Mouse (Mus musculus): ENCODE measurements at regions not wholly inside any gene's neighbourhood (a gene's known extent, or its start where the extent isn't known, plus 50 kb on each side); places are given as distances from the start of the nearest gene placed in this dataset.
"Not testable (repeated sequence)": the region's sequence is repeated elsewhere in the genome, so short reads cannot be mapped to it uniquely, and the experiment has no call there.

DNA sequence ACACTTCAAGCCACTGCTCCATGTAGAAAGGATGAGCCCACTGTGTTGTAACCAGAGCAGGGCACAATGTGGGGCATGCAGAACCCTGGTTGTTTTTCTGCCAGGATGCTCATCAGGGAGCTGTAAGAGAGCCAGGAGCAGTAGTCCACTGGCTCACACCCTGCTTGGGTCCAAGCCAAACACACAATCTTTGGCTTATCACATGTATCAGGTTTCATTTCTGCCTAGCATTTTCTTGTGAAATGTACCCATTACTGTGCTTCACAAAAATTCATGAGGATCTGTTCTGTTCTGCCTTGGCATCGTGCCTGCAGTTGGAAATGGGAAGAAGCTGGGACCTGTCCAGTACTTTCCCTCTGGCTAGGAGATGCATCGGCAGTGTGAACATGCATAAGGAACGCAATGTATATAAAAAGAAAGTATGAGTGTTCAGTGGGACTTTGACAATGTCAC, 491.6 kb upstream of the Igfbp3 start:
- ChIA-PET POLR2A (interaction anchor here in 1 of 4 experiments (1.1 kb wide), 1 partner anchor 281 kb away, joined by 3 read pairs; no protein-coding TSS in a partner anchor), CTCF (no interaction called here)

DNA sequence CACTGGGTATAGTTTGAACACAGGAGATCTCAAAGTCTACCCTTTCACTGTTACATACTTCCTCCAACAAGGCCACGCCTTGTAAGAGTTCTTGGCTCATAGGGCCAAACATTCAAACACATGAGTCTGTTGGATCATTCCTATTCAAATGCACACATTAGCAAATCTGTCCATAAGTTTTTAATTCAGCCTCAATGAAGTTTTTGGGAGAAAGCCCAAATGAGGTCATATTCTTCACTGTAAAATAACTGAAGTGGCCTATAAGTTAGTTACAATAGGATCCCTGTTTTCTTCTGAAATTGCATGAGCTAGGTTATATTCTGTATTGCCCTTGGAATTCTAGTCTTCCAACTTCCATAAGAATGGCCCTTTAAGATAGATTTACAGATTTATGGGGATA, 483.9 kb upstream of the Igfbp3 start:
- POLR2A ChIA-PET, result no interaction called here
- CTCF ChIA-PET, result no interaction called here

DNA sequence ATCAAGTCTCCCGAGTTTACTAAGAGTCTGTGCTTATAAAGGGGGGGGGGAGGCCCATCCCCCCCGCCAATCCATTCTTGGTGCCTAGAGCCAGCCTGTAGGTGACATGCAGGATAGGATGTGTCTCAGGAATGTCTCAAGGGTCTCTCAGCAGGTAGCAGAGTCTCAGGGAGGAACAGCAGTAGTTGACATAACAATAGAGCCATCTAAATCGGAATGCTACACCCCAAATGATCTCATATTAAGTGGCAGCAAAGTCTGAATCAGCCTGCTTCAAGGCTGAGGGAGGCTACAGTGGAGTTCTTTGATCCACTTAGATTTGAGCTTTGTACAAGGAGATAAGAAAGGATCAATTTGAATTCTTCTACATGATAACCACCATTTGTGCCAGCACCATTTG, 476.0 kb upstream of the Igfbp3 start:
- POLR2A ChIA-PET, result interaction anchor here in 1 of 4 experiments (0.7 kb wide), 2 partner anchors 18 to 1030 kb away, joined by 3 to 4 read pairs; no protein-coding TSS in a partner anchor
- CTCF ChIA-PET, result not testable (repeated sequence)

DNA sequence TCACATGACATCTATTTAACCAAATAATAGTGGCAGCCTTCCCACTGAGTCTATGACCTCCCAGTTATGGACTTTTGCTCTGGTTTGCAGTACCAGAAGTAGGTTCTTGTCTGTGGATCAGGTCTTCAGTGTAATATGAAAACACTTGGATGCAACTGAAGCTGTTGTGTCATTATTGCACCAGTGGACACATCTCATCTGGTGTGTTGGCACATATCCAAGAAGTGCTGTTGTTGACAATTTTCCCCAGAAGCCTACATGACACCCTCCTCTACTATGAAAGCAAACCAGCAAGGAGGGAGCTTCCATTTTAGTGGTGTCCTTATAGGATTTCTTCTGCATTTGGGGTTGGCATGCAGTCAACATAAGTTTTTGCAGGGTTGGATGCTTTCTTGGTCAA, 459.1 kb upstream of the Igfbp3 start:
- ChIA-PET CTCF (no interaction called here), POLR2A (no interaction called here)

DNA sequence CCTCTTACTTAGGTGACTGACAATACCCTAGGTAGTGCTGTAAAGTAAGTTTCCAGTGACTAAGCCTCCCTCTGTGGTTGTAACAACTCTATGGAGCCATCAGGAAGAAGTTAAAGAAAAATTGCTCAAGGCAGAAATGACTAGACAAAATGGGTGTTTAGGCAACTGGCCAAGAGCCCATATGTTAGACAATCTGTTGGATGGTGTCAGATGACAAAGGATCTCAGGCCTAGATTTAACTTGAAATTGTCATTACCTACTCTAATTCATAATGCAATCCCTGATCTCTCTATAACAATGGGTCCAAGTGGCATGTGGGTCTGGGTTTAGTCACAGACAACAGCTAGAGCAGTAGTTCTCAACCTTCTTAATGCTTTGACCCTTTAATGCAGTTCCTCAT, 416.9 kb upstream of the Igfbp3 start:
- POLR2A ChIA-PET, result interaction anchor here in 2 of 4 experiments (0.6 to 1.2 kb wide), 2 partner anchors 23 to 207 kb away, joined by 3 to 4 read pairs; no protein-coding TSS in a partner anchor
- CTCF ChIA-PET, result interaction anchor here in 1 of 4 experiments (0.8 kb wide), 1 partner anchor 414 kb away, joined by 4 read pairs; no protein-coding TSS in a partner anchor

DNA sequence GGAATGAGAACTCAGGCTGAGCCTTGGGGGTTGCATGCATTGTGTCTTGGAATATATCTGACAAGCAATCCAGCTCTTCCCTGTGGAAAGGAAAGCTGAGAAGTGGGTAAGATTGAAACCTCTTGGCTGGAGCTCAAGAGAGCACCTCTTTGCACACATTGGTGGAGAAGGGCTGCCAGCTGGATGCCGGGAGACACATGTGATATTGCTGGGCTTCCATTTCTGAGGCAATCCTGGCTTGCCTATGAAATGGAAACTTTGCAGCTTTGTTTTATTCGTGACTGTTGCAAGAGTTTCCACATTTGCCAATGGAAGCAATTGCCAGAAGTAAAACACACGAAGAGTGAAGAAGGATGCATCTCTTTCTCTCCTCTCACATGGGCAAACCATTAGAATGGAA, 411.5 kb upstream of the Igfbp3 start:
- POLR2A ChIA-PET, result no interaction called here
- CTCF ChIA-PET, result interaction anchor here in 1 of 4 experiments (0.8 kb wide), 1 partner anchor 415 kb away, joined by 3 read pairs; no protein-coding TSS in a partner anchor

DNA sequence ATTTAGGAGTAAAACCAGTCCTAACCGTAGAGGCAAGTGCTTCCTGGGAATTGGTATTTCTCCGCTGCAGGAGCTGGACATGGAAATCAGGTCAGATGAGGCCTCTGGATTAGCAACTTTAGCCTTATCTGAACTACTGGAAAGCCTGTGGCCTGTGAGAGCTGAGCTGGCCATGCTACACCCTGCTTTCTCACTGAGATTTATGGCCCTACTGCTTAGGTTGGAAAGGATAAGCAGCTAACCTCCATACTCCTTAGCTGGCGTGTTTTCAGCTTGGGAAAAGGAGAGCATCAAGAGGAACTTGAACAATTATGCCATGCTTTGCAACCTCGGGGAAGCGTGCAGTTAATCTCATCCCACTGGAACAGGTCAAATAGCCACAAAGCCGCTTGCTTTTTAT, 406.6 kb upstream of the Igfbp3 start:
- POLR2A ChIA-PET, result no interaction called here
- CTCF ChIA-PET, result no interaction called here

DNA sequence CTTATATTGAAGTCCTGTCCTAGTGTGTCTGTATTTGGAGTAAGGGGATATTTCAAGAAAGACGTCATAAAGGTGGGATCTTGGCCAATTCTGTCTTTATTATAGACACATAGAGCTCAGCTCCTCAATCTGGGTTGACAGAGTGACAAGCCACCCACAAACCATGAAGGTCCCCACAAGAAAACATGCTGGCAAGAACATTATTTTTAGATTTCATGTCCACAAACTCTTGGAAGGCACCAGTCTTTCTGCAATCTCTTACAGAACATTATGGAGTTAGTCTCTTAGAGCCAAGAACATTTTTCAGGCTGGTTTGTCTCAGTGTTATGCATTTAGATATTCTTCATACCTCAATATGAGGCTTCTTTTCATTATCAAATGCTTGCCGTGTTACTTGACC, 397.0 kb upstream of the Igfbp3 start:
- POLR2A ChIA-PET, result no interaction called here
- CTCF ChIA-PET, result no interaction called here

DNA sequence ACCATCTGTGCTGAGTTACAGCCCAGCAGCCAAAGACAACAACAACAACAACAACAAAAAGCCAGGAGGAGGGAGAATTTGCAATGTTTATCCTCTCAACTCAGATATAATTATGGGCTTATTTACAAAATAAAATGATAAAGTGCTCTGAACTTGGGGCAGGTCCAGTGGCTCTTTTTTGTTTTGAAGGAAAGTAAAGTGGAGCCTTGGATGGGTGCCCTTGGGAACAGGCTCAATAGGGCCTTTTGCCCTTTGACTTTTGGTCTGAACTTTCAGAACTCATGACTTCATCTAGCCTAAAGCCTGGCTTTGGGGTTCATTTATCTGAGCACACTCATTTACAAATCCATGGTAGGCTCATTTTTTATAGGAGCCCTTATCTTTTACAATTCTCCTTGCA, 396.2 kb upstream of the Igfbp3 start:
- POLR2A ChIA-PET, result no interaction called here
- CTCF ChIA-PET, result no interaction called here

DNA sequence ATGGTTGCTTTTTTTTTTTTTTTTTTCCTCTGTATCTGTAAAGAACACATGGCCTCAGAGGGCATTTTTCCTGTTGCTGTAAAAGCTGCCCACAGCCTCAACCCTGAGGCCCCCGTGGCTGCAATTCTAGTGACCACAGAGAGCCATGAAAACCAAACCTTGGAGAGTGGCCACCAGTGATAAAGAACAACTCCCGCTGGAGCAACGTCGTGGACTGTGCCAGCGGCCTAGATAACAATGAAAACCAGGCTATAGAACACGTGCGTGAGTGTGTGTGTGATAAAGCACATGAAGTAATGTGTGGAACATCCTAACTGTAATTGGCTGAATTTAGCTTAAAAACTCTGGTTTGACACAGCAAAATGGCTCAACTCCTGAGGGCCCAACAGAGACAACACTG, 392.9 kb upstream of the Igfbp3 start:
- ChIA-PET CTCF (no interaction called here), POLR2A (interaction anchor here in 1 of 4 experiments (0.6 kb wide), 1 partner anchor 25 kb away, joined by 4 read pairs; no protein-coding TSS in a partner anchor)

DNA sequence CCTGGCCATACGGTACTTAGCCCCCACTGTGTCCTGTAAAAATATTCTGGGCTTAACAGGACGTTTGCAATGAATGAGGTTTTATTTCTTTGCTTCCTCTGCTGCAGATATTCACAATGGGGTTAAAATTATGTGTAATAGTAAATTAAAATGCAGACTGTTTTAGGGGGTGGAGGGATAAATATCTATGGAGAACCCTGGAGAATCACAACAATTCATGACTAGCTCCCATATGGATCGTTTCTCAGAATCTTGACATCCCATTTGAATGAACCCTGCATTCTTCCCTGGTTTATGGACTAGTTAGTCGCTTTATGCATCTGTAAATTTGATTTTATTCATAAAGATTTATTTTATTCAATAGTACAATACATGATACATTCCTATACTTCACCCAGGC, 378.3 kb upstream of the Igfbp3 start:
- CTCF ChIA-PET, result no interaction called here
- POLR2A ChIA-PET, result no interaction called here

DNA sequence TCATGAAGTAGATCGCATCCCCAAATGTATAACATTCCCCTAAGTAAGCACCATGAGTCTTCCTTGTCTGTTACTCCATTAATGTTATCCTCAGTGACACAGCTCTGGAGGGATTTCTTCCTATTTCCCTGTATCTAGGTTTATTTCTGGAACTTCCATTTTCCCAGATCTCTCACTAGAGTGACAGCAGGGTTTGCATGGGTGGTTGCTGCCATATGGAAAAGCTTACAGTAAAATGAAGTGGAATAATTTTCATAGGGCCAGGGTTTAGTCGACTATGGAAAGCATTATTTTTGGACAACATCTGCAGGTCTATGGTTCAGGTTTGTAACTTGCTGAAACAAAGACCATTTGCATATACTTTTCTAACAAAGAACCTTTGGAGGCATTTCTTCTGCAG, 369.6 kb upstream of the Igfbp3 start:
- ChIA-PET POLR2A (no interaction called here), CTCF (no interaction called here)

DNA sequence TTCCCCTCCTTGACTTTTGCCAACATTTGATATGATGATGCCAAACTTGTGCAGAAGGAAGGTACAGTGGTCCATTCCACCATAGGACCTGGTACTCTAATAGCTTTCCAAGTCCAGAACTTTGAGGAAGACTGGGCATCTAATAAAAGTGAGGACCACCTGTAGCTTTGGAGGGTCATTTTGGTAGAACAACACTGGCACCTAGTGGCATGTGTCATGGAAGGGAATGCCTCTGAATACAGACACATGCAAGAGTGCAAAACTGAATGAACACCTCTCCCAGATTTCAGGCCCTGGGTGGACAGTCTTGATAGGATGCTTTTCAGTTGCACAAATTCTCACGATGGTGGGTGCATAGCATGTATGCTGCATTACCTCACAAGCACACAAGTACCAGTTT, 354.8 kb upstream of the Igfbp3 start:
- ChIA-PET POLR2A (interaction anchor here in 1 of 4 experiments (0.5 to 1.0 kb wide), 2 partner anchors 347 to 354 kb away, joined by 3 to 6 read pairs; no protein-coding TSS in a partner anchor), CTCF (interaction anchor here in 3 of 4 experiments (0.6 to 1.8 kb wide), 6 partner anchors 346 to 358 kb away, joined by 3 to 10 read pairs (median 4); partner anchors contain the start of gene Igfbp3 (in 1 of the 3))

DNA sequence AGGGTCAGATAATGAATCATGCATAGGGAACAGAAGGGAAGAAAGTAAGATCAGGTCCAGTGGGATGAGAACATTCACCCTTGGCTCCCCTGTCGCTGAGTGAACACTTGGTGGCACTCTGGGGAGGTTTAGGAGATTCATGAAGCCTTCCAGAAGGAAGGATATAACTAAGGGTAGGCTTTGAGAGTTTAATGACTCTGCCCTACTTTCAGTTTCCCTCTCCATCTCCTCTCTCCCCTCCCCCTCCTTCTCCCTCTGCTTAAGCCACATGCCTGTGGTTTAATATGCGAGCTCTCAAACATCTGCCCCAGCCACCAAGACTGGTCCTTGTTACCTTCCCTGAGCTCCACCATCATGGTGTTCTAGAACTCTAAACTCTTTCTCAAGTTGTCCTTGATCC, 348.3 kb upstream of the Igfbp3 start:
- CTCF ChIA-PET, result interaction anchor here in 1 of 4 experiments (0.6 kb wide), 1 partner anchor 39 kb away, joined by 3 read pairs; no protein-coding TSS in a partner anchor
- POLR2A ChIA-PET, result interaction anchor here in 1 of 4 experiments (1.4 kb wide), 1 partner anchor 138 kb away, joined by 4 read pairs; no protein-coding TSS in a partner anchor

DNA sequence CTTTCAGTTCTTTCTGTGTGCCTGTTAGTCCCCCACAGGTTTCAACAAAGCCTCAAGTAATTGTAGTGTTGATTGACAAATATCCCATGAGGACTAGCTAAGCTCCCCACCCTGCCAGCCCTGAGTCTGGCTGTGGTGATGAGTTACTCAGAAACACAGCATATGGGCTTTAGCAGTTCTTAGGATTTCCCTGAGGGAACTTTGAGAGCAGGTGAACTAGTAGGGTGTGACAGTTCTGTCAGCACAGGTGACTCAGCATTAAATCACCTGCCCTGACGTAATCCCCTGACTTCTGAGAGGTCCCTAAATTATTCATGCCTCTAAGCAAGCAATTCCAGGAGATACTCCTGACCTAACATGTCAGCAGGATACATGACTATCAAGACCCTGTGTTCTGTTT, 347.7 kb upstream of the Igfbp3 start:
- ChIA-PET CTCF (no interaction called here), POLR2A (interaction anchor here in 1 of 4 experiments (1.4 kb wide), 1 partner anchor 137 kb away, joined by 4 read pairs; no protein-coding TSS in a partner anchor)

DNA sequence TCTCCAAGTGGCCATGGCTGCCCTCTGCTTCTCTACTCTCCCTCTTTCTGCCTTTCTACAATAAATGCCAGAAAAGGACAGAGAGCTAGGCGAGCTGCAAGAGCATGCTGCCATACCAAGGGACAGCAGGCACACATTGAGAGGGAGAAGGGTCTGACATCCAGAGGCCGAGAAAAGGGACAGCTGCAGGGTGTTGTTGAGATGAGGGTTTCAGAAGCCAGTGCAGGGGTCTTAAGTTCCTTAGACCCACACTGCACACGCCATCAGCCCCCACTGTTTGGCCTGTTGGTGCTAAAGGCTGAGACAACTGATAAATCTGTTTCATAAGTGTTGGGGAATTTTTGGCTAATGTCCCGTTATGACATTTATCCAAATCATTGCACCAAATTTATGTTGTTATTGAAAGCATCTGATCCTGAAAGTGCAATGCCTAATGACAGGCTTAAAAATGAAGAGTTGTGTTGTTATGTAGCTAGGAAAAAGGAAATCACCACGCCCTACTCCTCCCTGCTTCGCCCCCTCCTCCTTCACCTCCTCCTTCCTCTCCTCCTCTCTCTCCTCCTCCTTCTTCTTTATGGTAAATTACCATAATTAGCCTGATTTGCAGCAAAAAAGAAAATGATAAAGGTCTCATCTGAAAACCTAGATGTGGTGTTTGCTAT, 342.0 kb upstream of the Igfbp3 start:
- CTCF ChIA-PET, result interaction anchor here in 1 of 4 experiments (0.7 kb wide), 1 partner anchor 342 kb away, joined by 5 read pairs; the partner anchor contains the start of gene Igfbp3
- POLR2A ChIA-PET, result no interaction called here

DNA sequence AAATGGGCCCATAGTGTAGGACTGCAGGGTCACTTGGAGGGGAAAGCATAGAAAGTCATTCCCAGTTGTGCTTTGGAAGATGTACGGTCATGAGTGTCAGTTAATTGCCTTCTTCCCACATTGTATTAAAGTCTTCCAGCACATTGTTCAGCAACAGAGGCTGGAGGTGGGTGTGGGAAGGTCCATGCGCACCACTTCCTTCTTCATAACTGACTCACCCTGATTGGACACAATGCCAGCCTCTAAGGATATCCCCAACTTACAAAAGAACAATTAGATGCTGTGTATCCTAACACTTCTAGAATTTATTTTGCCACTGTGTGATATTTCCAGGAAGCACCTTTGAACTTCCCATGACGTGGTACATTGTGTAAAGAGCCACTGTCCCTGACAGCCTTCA, 338.4 kb upstream of the Igfbp3 start:
- ChIA-PET CTCF (no interaction called here), POLR2A (no interaction called here)

DNA sequence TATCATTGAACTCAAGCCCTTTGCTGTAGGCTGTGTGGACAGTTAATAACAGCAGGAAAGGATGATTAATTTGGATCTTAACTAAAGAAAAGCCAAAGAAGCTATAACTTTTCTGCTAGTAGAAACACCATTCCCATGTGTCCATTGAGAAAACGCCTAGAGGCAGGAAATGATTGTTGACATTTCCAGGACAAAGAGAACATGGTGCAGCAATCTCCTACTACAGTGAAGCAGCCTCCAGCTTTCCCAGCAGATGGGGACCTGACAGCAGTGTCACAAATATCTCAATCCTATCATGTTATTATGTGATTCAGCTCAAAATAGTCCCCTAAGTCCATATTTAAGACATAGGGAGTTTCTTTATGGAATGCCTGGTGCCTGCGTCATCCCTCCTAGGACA, 334.1 kb upstream of the Igfbp3 start:
- POLR2A ChIA-PET, result no interaction called here

DNA sequence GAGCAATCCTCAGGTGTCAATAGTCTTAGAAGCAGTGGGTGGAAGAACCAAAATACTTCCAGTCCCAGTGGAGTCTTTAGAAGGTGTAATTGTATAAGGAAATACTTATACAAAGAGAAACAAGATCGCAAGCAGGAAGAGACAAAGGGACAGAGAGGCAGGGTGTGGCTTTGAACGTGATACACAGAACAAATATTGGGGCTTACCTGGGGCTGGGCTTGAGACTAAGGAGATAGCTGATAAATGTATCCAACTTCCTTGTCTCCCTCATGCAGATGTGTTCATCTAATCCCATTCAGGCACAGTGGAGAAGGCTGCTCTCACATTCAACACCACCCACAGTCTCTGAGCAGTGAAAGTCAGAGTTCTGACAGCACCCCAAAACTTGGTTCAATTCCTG, 331.9 kb upstream of the Igfbp3 start:
- ChIA-PET CTCF (no interaction called here), POLR2A (no interaction called here)

More for the DNA sequence above, 334.1 kb upstream of the Igfbp3 start:
- CTCF ChIA-PET, result no interaction called here

DNA sequence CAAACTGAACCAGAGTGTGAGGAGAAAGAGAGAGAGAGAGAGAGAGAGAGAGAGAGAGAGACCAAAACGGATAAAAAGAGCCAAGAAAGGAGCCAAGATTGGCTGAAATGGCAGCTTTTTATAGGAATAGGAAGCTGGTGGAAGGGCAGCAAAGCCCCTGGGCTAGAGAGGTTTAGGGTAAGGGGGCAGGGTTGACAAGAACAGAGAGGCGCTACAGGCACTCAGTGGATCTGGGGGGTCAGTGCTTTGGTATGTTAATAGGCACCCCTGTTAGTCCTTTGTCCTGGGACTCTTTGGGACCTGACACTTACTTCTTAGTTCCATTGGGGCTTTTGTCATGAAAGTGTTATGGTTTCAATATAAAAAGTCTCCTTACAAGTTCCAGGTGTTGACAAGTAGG, 320.9 kb upstream of the Igfbp3 start:
- CTCF ChIA-PET, result interaction anchor here in 1 of 4 experiments (0.6 kb wide), 1 partner anchor 8 kb away, joined by 3 read pairs; no protein-coding TSS in a partner anchor
- POLR2A ChIA-PET, result interaction anchor here in 2 of 4 experiments (0.7 to 4.4 kb wide), 2 partner anchors 111 to 1242 kb away, joined by 7 to 18 read pairs; no protein-coding TSS in a partner anchor

DNA sequence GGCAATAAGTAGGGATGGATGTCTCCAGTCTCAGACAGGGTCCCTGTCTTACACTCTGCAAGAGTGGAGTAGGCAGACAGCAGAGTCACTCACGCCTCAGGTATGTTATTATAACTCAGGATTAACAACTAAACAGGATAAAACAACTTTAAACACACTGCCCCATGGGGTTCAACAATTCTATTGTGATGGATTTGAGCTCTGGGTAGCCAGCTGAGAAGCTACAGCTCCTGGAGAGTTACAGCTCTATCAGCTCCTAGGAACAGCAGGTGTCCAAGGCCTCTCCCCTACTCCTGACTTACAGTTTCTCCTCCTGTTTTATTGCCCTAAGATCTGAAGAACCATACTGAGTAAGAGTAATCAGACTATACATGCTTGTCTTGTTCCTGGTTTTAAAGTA, 319.6 kb upstream of the Igfbp3 start:
- POLR2A ChIA-PET, result interaction anchor here in 2 of 4 experiments (1.8 to 4.4 kb wide), 3 partner anchors 12 to 110 kb away, joined by 6 to 20 read pairs (median 18); no protein-coding TSS in a partner anchor
- CTCF ChIA-PET, result interaction anchor here in 1 of 4 experiments (1.3 kb wide), 1 partner anchor 196 kb away, joined by 3 read pairs; no protein-coding TSS in a partner anchor
